Mouse (Mus musculus) cerebral cortex, adult 2 months (tissue): ENCODE measurements around the gene Faf2.

Source experiments
- WGBS: fragments of 180-500 bp; shearing (Covaris S2); methylation state at CpG from one replicate; pipeline ENCODE4 v1.1.7; 2018; 5-methylcytosine and 5-hydroxymethylcytosine counted together

Faf2 gene

DNA sequence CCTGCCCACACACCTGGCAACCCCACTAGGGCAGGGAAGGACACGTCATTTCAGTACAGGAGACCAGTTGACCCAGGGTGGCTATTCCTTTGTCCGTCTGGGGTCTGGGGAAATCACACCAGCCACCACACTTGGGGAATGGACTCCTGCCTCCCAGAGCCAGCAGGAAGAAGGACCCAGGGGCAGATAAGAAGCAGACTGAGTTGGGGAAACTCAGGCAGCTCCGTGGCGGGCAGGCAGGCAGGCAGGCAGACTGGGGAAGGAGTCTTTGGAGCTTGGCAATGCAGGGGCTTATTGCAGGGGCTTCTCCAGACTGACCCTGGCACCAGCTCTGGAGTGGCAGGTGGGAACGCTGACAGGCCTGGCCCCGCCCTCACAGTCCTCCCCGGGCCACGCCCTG is 59.7 kb downstream of the Faf2 start:
- WGBS, result 82% methylated on average over 8 of the region's 8 CpGs

- WGBS, result 82% methylated on average over 3 of the region's 3 CpGs
These were observed 61.7 kb downstream of the Faf2 start for GRCm38 (mm10) chr13:54683301-54683700.

DNA sequence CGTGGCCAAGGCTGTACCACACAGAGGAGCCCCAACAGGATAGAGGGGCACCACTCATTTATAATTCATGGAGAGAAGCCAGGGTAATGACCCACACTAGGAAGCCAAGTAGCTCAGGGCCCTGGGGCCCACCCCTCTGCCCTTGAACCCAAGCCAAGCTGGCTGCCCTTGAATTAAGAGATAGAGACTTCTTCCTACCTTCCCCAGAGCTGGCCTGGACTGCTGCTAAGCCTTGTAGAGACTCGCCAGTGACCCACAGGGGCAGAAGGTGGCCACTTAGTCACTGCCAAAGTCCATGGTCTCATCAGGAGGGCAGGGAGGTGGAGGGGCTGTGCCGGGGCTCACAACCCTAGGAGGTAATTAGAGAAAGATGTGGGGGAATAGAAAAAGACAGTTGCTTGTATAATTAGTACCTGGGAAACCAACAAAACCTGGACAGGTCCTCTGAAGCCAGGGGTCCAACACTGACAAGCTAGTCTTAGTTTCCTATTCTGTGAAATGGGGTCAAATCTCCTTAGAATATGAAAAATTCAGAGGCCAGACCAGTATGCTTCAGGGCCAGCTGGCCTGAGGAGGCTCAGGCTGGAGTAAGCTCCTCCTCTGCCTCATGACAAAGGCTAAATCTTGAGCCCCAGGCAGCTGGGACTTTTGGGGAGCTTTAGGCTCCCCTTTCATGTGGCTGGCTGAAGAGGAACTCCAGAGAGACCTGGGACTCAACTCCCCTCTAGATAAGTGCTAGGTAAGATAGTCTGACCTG is 62.7 kb downstream of the Faf2 start:
- 54% methylated on average over 3 of the region's 3 CpGs for WGBS

DNA sequence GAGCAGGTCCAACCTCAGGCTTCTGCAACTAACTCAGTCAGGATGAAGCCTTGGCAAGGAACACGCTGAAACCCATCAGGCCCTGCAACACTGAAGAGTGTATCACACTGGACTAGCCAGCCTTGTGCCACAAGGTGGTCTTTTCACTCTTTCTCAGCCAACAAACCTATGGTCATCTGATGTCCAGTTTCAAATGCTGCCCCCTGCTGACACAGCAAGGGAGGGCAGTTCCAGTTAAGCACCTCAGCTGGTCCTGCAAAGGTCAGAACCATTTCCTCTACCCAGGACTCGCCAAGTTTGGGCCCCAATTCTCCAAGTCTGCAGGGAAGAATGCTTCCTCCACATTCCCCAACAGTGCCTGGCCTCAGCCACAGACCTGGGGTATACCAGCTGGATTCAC is 63.6 kb downstream of the Faf2 start:
- WGBS, result 28% methylated on average over 2 of the region's 2 CpGs

DNA sequence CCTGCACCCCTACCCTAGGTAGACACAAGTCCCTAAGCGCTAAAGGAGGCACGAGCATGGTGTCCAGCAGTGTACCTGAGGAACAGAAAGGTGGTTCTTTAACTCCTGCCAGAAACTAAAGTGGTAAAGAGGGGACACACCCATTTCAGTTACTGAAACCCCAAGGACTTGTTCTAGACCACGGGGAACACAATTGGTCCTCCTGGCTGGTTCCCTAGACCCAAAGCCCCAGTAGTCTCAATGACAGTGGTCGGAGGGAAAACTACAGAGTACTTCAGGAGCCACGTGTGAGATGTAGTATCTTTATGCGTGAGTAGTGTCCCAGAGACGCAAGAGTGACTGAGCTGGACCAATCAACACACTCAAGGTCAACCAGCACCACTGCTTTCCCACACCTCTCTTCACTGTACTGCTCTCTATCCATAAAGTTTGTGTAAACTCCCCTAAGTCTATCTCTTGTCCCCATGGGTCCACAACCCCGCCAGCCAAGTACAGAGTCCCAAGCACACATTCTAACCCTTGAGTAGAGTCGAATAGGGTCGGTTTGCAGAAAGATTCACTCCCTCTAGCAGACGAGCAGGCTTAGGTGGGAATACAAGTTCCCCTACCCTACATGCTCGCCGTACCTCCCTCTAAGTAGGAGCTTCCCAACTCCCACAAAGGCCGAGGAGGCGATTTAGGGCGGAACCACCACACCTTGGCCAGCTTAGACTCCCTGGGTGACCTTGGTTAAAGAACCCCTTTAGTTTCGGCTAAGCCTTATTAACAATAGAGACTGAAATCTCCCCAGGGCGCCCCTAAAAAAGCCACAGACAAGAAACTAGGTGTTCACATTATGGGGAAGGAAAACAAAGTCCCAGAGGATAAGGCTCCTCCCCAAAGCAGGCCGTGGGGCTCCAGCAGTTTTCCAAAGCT is 64.8 kb downstream of the Faf2 start:
- WGBS, result 10% methylated on average over 19 of the region's 19 CpGs

GRCm38 (mm10) chr13:54687096-54687495 is 65.5 kb downstream of the Faf2 start:
- WGBS, result under 1% methylated on average over 35 of the region's 35 CpGs

DNA sequence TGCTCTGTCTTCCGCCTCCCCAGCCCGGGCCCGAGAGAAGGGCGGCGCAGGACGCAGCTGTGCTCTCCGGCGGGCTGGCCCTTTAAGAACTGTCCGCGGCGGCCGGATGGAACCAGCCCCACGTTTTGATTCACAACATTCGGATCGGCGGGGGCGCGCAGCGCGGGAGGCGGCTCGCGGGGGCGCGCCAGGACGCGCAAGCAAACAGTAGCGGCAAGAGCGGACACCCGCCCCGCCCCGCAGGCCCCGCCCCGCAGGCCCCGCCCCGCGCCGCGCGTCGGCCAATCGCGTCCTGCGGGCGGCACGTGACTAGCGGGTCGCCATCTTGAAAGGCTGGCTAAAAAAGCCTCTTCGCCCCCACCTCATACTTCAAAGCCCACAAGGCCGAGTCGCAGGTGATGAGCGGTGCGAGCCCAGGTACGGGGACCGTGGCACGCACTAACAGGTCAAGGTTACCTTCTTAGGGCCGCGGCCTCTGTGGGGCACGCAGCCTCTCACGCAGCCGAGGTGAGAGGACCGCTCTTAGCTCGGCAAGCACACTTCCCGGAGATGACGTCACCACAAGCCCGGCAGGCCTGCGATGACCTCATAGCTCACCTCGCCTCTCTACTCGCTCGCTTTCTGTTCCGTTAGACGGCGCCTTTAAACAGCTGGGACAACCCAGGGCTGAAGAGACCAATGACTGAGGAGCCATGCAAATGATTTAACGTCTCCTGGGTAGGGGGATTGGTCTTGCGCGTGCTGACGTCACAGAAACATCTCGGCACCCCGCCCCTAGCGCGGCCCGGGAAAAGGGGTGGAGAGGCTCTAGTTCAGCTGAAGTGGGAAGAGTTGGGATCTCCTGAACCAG is 66.2 kb downstream of the Faf2 start:
- WGBS, result under 1% methylated on average over 82 of the region's 82 CpGs

DNA sequence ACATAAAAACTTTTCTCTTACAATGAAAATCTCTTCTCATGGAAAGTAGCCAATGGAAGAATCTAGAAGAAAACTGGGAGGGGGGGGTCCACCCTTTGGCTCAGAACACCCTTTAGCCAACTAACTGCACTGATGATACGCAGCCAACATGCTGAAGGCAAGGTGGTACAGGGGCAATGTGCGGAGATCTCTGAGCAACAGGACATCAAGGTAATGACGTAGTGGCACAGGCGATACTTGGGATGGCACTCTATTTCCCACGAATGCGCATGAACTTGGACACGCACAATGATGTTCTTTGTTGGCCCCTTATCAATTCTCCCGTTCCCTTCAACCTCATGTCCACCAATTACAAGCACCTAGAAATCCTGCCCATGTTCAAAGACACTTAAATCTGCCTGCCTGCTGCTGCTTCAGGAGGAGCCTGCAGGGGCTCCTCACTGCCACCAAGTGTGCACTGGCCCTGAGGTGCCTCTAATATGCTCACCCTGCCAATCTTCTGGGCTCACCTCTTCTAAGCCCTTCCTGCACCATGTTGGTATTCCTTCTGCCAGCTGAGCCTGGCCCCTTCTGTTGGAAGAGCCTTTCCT is 68.7 kb downstream of the Faf2 start:
- 83% methylated on average over 8 of the region's 8 CpGs for whole genome bisulfite sequencing

GRCm38 (mm10) chr13:54692711-54693557 is 71.3 kb downstream of the Faf2 start:
- 4% methylated on average over 21 of the region's 21 CpGs for WGBS

GRCm38 (mm10) chr13:54693558-54694347 is 72.2 kb downstream of the Faf2 start, which contains the start of gene Rnf44:
TSS of gene Rnf44 (minus strand) at chr13:54693907.
- WGBS, result under 1% methylated on average over 90 of the region's 92 CpGs

- WGBS, result 14% methylated on average over 26 of the region's 26 CpGs
These were observed 72.9 kb downstream of the Faf2 start for GRCm38 (mm10) chr13:54694348-54695060.

DNA sequence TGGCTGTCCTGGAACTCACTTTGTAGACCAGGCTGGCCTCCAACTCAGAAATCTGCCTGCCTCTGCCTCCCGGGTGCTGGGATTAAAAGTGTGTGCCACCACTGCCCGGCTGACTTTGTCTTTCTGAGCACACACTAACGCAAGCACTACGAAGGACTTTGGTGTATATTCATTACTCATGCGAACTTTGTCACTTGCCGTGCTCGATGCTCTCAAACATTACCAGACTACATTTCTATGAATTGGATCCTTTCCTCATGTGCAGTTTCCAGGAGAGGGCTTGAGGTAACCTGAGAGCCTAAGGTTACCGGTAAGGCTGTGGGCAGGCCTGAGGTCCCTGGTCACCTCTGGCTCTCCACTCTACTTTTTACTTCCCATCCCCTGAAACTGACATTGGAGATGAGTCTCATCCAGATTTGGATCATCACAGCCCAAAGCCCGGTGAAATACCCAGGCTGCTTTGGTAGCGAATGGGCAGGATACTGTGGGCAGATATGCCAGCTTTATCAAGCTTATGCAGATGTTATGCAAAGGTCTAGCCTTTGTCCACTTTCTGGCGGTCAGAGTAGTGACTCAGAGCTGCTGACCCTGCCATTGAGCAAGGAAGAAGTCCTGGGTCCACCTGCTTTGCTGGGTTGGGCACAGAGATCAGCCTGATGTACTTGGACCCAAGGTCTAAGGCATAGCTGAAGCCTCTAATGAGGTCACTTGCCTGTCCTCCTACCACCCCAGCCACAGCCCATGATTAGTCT is 74.1 kb downstream of the Faf2 start:
- WGBS, result 90% methylated on average over 11 of the region's 11 CpGs

DNA sequence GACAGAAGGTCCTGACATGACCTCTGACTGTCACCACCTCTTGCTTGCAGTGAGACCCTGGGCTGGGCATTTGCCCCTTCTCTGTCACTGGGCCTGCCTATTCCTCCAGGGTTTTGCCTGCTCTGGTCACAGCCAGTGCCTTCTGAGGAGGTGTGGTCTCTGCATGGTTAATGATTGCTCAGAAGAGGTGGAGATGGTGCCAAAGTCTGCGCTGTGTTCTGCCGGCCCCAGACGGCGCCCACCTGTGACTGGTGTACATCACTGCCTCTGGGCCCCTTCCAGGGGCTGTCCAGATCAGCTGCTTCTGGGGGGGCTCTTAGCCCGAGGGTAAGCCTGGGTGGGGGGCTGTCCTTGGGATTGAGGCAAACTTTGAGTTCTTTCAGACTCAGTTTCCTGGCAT is 79.7 kb downstream of the Faf2 start, which contains the start of gene Cdhr2:
TSS of gene Cdhr2 (plus strand) at position 219 of the 400 bp plus-strand sequence.
- 75% methylated on average over 5 of the region's 5 CpGs for WGBS

DNA sequence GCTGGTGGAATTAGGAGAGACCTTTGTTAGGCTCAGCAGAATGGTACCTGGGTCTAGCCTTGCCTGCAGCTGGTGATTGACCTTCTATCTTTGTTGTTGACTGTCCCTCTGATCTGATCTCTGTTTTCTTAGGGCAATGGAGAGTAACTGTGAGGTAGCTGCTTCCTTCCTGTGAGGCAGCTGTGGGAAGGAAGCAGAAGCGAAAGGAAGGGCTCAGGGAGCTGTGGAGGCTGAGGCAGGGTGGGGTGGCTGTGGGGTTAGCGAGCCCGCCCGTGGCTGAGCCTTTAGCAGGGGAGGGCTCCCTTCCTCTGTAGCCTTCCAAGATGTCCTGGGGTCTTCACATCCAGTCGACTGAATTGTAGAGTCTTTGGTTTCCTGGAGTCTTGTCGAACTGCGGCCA is 80.9 kb downstream of the Faf2 start:
- WGBS, result 72% methylated on average over 7 of the region's 7 CpGs

- 67% methylated on average over 6 of the region's 6 CpGs for WGBS
These were observed 83.3 kb downstream of the Faf2 start for GRCm38 (mm10) chr13:54704890-54705289.

DNA sequence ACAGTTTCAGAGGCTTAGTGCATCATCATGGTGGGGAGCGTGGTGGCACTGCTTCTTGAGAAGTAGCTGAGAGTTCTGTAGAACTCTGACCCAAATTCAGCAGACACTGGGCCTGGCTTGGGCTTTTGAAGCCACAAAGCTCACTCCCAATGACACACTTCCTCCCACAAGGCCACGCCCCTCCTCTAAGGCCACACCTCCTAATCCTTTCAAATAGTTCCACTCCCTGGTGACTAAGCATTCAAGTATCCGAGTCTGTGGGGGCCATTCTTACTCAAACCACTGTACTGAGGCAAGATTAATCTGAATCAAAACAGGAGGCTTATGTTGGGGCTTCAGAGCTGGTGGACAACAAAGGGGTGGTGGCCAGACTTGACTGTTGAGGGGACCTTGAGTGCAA is 89.3 kb downstream of the Faf2 start:
- WGBS, result 77% methylated on average over 3 of the region's 3 CpGs
